Mouse (Mus musculus) megakaryocyte, embryonic 14.5 days (primary cell): ENCODE data around the gene Dock6. TPM values are rescaled to one million over a fixed set of nuclear protein-coding genes. Genes with fewer than 3 reads are reported as not detected.

Experiments used
- H3K27me3 ChIP-seq: replicated peaks from 2 replicates; pipeline ENCODE3; 2012; ENCODE audit warnings: inconsistent platforms
- H3K36me3 ChIP-seq: replicated peaks from 2 replicates; pipeline ENCODE3; 2012; ENCODE audit warnings: low read length, inconsistent platforms, mixed read lengths
- H3K4me1 ChIP-seq: 2 replicates; pipeline ENCODE4 v1.6.1; 2012; ENCODE audit warnings: inconsistent platforms
- H3K4me3 ChIP-seq: replicated peaks from 2 replicates; pipeline ENCODE3; 2012; ENCODE audit warnings: moderate library complexity, mild to moderate bottlenecking, inconsistent platforms
- H3K9me3 ChIP-seq: 2 replicates; pipeline ENCODE4 v1.6.1; 2012; ENCODE audit warnings: inconsistent platforms
- FLI1 ChIP-seq: IDR thresholded peaks from 2 replicates; pipeline ENCODE4 v1.6.1; 2012; ENCODE audit warnings: low read length, inconsistent platforms, mixed read lengths
- GATA1 ChIP-seq: IDR thresholded peaks from 3 replicates; pipeline ENCODE4 v1.6.1; 2012; ENCODE audit warnings: mixed read lengths, low read length, inconsistent platforms, borderline replicate concordance
- polyA plus RNA-seq: library from polyadenylated mRNA; stranded (reverse); fragments of >175 nt; gene quantifications from 2 replicates; pipeline ENCODE4 v1.2.3, GENCODE M21; 2012; ENCODE audit warnings: low replicate concordance; ENCODE audit not compliant: insufficient read depth

Gene Dock6
- polyA plus RNA-seq, 1 experiment, result 3.0 TPM

- TF ChIP-seq FLI1, result no peak
- no peak for TF ChIP-seq GATA1
- no peaks in the 10 kb centered on the region for H3K36me3 ChIP-seq
- peaks cover 10% of the 10 kb centered on the region for H3K27me3 ChIP-seq
- peaks cover 43% of the 10 kb centered on the region for H3K4me1 ChIP-seq
- no peaks in the 10 kb centered on the region for H3K9me3 ChIP-seq
- no peak overlapping the region for H3K4me3 ChIP-seq
Measured at GRCm38 (mm10) chr9:21847425-21847824, 5.0 kb downstream of the Dock6 start.

DNA sequence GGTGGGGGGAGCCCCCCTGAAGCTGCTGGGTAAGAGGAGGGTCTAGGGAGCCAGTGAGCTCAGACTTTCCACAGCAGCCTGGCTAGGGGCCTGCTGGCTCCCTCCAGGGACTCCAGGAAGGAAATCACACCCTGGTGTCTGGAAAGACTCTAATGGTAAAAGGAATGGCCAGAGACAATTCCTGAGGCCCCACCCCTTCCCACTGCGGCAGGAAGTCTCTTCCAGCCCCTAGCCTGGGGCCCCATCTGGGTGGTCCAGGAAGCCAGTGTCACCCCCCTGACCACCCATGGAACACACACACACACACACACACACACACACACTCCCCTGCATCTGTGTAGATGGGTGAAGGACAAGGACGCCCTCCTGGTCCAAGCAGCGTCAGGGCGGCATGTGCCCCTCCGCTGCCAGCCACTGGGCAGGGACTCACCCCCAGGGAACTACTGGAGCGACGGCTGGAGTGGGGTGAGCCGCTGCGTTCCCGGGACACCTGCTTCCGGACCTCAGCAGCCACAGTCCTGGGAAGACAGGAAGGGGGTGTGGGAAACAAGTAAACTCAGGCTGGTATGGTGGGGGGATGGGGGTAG is 5.6 kb downstream of the Dock6 start:
- TF ChIP-seq GATA1, result no peak
- Histone ChIP-seq H3K9me3 (no peaks in the 10 kb centered on the region), H3K36me3 (no peaks in the 10 kb centered on the region), H3K27me3 (peaks cover 13% of the 10 kb centered on the region), H3K4me1 (peaks cover 38% of the 10 kb centered on the region), H3K4me3 (peak overlapping the region; percentile 25)

DNA sequence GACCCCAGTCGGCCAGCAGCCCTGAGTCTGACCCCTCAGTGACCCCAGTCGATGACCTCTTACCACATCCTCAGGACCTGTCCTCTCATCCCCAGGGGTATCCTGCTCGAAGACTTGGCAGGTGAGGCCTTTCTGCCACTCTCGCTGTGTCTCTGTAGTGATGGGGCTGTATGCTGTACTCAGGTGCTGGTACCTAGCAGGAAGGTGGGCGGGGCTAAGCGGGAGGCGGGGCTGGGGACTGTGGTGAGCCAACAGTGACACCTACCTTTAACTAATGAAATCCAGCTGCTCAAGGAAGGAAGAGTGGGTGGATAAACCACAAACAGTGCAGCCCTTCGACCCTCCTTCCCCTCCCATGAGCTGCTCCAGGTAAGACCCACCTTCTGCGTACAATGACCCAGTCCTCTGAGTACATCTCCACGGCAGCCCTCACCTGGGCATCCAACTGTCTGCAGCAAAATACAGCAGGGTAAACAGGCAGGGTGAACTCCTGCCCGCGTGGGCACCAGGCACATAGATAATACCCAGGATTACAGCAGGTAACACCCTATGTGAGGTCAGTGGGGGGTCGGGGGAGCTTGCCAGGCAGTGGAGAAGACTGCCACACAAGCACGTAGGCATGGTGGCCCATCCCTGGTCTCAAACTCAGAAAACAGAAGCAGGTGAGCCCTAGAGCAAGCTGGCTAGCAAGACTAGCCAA is 6.9 kb downstream of the Dock6 start:
- Histone ChIP-seq H3K36me3 (no peaks in the 10 kb centered on the region), H3K27me3 (peaks cover 21% of the 10 kb centered on the region), H3K9me3 (no peaks in the 10 kb centered on the region), H3K4me1 (peaks cover 28% of the 10 kb centered on the region), H3K4me3 (no peak overlapping the region)
- TF ChIP-seq GATA1 (no peak), FLI1 (no peak)

GRCm38 (mm10) chr9:21843086-21843485 is 9.3 kb downstream of the Dock6 start:
- Histone ChIP-seq H3K27me3 (peaks cover 16% of the 10 kb centered on the region), H3K4me1 (peaks cover 28% of the 10 kb centered on the region), H3K36me3 (no peaks in the 10 kb centered on the region), H3K9me3 (no peaks in the 10 kb centered on the region), H3K4me3 (no peak overlapping the region)
- TF ChIP-seq FLI1 (no peak), GATA1 (no peak)

DNA sequence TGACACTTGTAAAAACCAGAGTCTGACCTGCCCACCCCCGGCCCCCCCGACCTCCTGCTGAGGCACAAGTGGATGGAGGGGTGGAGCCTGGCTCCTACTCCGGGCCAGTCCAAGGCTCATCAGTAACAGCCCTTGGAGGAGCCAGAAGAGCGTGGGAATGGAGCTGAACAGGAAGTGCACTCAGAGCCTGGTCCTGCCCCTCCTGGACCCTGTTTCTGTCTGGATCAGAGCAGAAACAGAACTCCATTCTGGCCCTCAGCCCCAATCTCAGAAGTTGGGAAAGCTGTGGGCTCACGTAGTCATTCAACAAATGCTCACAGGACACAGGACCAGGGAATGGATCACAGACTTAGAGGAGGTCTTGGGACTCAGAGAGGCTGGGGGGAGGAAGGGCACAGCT is 10.0 kb downstream of the Dock6 start:
- Histone ChIP-seq H3K4me3 (no peak overlapping the region), H3K27me3 (peaks cover 15% of the 10 kb centered on the region), H3K4me1 (peaks cover 24% of the 10 kb centered on the region), H3K36me3 (no peaks in the 10 kb centered on the region), H3K9me3 (no peaks in the 10 kb centered on the region)
- TF ChIP-seq GATA1 (no peak), FLI1 (no peak)

GRCm38 (mm10) chr9:21841340-21841739 is 11.1 kb downstream of the Dock6 start:
- H3K36me3 ChIP-seq, result no peaks in the 10 kb centered on the region
- no peak for TF ChIP-seq GATA1
- TF ChIP-seq FLI1, result no peak

DNA sequence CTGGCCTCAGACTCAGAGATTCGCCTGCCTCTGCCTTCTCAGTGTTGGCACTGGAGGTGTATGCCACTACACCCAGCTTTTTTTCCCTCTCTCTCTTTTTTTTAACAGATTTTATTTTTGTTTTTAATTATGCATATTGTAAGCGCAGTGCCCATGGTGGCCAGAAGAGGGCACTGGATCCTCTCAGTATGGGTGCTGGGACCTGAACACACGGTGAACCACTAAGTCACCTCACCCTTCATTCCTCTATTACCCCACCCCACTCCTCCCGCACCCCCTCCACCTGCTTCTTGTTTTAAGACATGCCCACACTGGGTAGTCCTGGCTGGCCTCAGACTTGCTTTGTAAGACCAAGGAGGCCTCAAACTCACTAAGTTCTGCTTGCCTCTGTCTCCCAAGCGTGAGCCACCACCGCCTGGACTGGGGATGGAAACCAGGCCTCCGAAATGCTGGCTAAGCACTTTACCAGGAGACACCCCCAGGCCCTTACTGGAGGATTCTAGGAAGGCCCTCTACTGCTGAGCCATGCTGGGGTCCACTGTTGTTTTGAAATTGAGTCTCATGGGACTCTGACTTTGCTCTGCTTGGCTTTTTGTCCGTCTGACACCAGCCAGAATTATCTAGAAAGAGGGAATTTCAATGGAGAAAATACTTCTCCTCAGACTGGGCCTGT is 12.2 kb downstream of the Dock6 start:
- Histone ChIP-seq H3K4me3 (no peak overlapping the region), H3K9me3 (no peaks in the 10 kb centered on the region), H3K4me1 (peaks cover 7% of the 10 kb centered on the region; the same call in 1 of the 2 replicates), H3K27me3 (peaks cover 24% of the 10 kb centered on the region), H3K36me3 (no peaks in the 10 kb centered on the region)
- no peak for TF ChIP-seq FLI1

More at GRCm38 (mm10) chr9:21841340-21841739, 11.1 kb downstream of the Dock6 start:
- no peaks in the 10 kb centered on the region for H3K9me3 ChIP-seq
- peaks cover 21% of the 10 kb centered on the region for H3K27me3 ChIP-seq
- H3K4me3 ChIP-seq, result no peak overlapping the region
- H3K4me1 ChIP-seq, result peaks cover 13% of the 10 kb centered on the region; the same call in 1 of the 2 replicates

DNA sequence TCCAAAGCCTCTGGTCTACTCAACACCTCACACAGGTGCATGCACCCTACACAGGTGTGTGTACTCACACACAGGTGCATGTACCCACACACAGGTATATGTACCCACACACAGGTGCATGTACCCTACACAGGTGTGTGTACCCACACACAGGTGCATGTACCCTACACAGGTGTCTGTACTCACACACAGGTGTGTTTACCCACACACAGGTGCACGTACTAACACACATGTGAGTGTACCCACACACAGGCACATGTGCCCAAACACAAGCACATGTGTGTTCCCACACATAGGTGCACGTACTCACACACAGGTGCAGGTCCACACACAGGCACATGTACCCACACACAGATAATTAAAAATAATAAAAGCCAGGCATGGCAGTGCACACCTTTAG is 14.7 kb downstream of the Dock6 start:
- Histone ChIP-seq H3K4me1 (peaks cover 4% of the 10 kb centered on the region; the same call in 1 of the 2 replicates), H3K36me3 (no peaks in the 10 kb centered on the region)
- no peak for TF ChIP-seq GATA1
- no peak for TF ChIP-seq FLI1

GRCm38 (mm10) chr9:21835258-21835912 is 17.1 kb downstream of the Dock6 start, which contains the start of gene Angptl8:
Angptl8 (plus strand) TSS chr9:21835510.
- peaks cover 25% of the 10 kb centered on the region for H3K27me3 ChIP-seq
- H3K9me3 ChIP-seq, result no peaks in the 10 kb centered on the region
- no peaks in the 10 kb centered on the region for H3K36me3 ChIP-seq
- TF ChIP-seq FLI1 (no peak), GATA1 (no peak)
- no peaks in the 10 kb centered on the region; the same call in 1 of the 2 replicates for H3K4me1 ChIP-seq
- no peak within 1 kb of the TSS for H3K4me3 ChIP-seq

More for the DNA sequence above, 14.7 kb downstream of the Dock6 start:
- H3K4me3 ChIP-seq, result peak overlapping the region; percentile 5
- H3K27me3 ChIP-seq, result peaks cover 21% of the 10 kb centered on the region
- H3K9me3 ChIP-seq, result no peaks in the 10 kb centered on the region

- H3K4me3 ChIP-seq, result no peak overlapping the region
- TF ChIP-seq FLI1, result no peak
- H3K36me3 ChIP-seq, result no peaks in the 10 kb centered on the region
- H3K27me3 ChIP-seq, result peaks cover 30% of the 10 kb centered on the region
- peaks cover 6% of the 10 kb centered on the region for H3K4me1 ChIP-seq
- H3K9me3 ChIP-seq, result no peaks in the 10 kb centered on the region
Measured at GRCm38 (mm10) chr9:21831558-21832240, 20.7 kb downstream of the Dock6 start.
